Mouse (Mus musculus): ENCODE results near the gene Wars2.

The Wars2 gene

DNA sequence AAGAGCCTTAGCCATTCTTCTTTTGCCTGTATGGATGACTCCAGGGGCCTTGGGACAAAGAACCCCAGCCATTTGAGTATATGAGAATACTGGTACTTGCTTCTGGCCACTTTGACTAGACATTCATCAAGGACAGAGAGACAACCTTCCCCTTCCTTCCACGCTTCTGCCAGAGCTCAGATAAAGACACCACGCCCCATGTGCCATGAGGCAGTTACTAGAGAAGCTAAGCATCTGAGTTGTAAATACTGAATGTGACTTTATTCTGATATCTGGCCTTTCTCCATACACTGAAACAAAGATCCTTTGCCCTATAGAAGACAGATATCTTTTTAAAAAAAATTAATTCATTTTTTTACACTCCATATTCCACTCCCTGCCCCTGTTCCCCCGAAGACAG is 138.8 kb downstream of the Wars2 start:
- DNase-seq = no peak

DNA sequence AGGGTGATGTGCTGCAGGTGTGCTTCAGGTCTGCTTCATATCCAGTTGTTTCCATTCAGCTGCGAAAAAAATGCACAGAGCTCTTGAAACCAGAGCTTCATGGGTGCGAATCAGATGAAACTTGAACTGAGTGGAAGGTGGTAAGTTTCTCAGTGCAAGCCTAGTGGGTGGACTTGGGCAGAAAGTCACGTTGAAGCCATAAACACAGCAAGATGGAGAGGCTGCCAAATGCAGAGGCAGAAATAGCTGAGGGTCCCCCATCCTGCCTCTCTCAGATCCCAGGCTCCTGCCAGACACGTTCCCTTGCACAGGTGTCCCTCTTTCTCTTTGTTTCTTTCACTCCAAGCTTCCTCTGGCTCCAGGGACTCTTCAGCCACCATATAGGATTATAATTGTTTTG is 140.6 kb downstream of the Wars2 start:
- DNase-seq = no peak

- DNase-seq = peak in 1 of 2 experiments; percentile 4
These were observed 147.4 kb downstream of the Wars2 start for GRCm38 (mm10) chr3:99288302-99288701.
